Mouse (Mus musculus): ENCODE results near the gene Kcnh4. TPM values are rescaled to one million over a fixed set of nuclear protein-coding genes. Genes with fewer than 3 reads are reported as not detected.
A peak's percentile ranks its signal among the peaks of the same experiment; 100 is the strongest.

Kcnh4 gene
- polyA plus RNA-seq, 1 experiment from 2014 or later, result not detected

- Histone ChIP-seq H3K27me3 (no peaks in the 10 kb centered on the region), H3K9me3 (no peaks in the 10 kb centered on the region), H3K36me3 (peaks cover 51% of the 10 kb centered on the region), H3K9ac (no peak overlapping the region), H3K27ac (no peak overlapping the region), H3K4me2 (replicated peaks) (no peak overlapping the region), H3K4me3 (no peak overlapping the region), H3K4me1 (0 out of 2 replicates have a peak, but pooled peaks cover 4% of the 10 kb centered on the region)
- no peak for ATAC-seq (ENCODE audit: low FRiP score, low read depth)
- WGBS, result 90% methylated on average over 13 of the region's 13 CpGs
These were observed 22.8 kb upstream of the Kcnh4 start for GRCm38 (mm10) chr11:100782568-100782967.

- Histone ChIP-seq H3K4me3 (no peak overlapping the region), H3K4me2 (replicated peaks) (no peak overlapping the region), H3K36me3 (peaks cover 51% of the 10 kb centered on the region), H3K9ac (no peak overlapping the region), H3K9me3 (no peaks in the 10 kb centered on the region), H3K27me3 (no peaks in the 10 kb centered on the region), H3K27ac (no peak overlapping the region), H3K4me1 (0 out of 2 replicates have a peak, but pooled peaks cover 4% of the 10 kb centered on the region)
- 90% methylated on average over 15 of the region's 15 CpGs for WGBS
- ATAC-seq (ENCODE audit: low FRiP score, low read depth), result no peak
These were observed 22.2 kb upstream of the Kcnh4 start for GRCm38 (mm10) chr11:100781763-100782475.

GRCm38 (mm10) chr11:100780247-100780646 is 20.5 kb upstream of the Kcnh4 start:
- Histone ChIP-seq H3K27ac (no peak overlapping the region), H3K4me3 (no peak overlapping the region), H3K9ac (no peak overlapping the region), H3K9me3 (no peaks in the 10 kb centered on the region), H3K27me3 (no peaks in the 10 kb centered on the region), H3K36me3 (peaks cover 44% of the 10 kb centered on the region), H3K4me1 (no peaks in the 10 kb centered on the region), H3K4me2 (replicated peaks) (no peak overlapping the region)
- ATAC-seq (ENCODE audit: low FRiP score, low read depth), result no peak
- 85% methylated on average over 8 of the region's 8 CpGs for WGBS

GRCm38 (mm10) chr11:100778069-100778468 is 18.3 kb upstream of the Kcnh4 start:
- Histone ChIP-seq H3K36me3 (peaks cover 31% of the 10 kb centered on the region), H3K9me3 (no peaks in the 10 kb centered on the region), H3K27me3 (no peaks in the 10 kb centered on the region), H3K4me2 (replicated peaks) (no peak overlapping the region), H3K9ac (no peak overlapping the region), H3K4me1 (no peaks in the 10 kb centered on the region), H3K4me3 (no peak overlapping the region), H3K27ac (no peak overlapping the region)
- WGBS, result 72% methylated on average over 3 of the region's 3 CpGs
- ATAC-seq (ENCODE audit: low FRiP score, low read depth), result no peak

- no peak overlapping the region for H3K27ac ChIP-seq
- H3K9me3 ChIP-seq, result no peaks in the 10 kb centered on the region
- no peak overlapping the region for H3K4me2 ChIP-seq (replicated peaks)
- no peak overlapping the region for H3K9ac ChIP-seq
- WGBS, result 82% methylated on average over 10 of the region's 10 CpGs
- no peaks in the 10 kb centered on the region for H3K27me3 ChIP-seq
- H3K36me3 ChIP-seq, result peaks cover 15% of the 10 kb centered on the region
- H3K4me3 ChIP-seq, result no peak overlapping the region
- ATAC-seq (ENCODE audit: low FRiP score, low read depth), result no peak
- H3K4me1 ChIP-seq, result no peaks in the 10 kb centered on the region
These were observed 16.2 kb upstream of the Kcnh4 start for GRCm38 (mm10) chr11:100775921-100776320.

GRCm38 (mm10) chr11:100774261-100774660 is 14.5 kb upstream of the Kcnh4 start:
- H3K27ac ChIP-seq, result no peak overlapping the region
- no peaks in the 10 kb centered on the region for H3K27me3 ChIP-seq
- peaks cover 7% of the 10 kb centered on the region for H3K36me3 ChIP-seq
- peaks cover 7% of the 10 kb centered on the region for H3K4me1 ChIP-seq
- no peaks in the 10 kb centered on the region for H3K9me3 ChIP-seq
- no peak overlapping the region for H3K4me3 ChIP-seq
- H3K4me2 ChIP-seq (replicated peaks), result no peak overlapping the region
- ATAC-seq (ENCODE audit: low FRiP score, low read depth), result no peak
- no peak overlapping the region for H3K9ac ChIP-seq
- WGBS, result 79% methylated on average over 4 of the region's 4 CpGs

- Histone ChIP-seq H3K9me3 (no peaks in the 10 kb centered on the region), H3K27me3 (no peaks in the 10 kb centered on the region), H3K4me1 (peaks cover 7% of the 10 kb centered on the region), H3K4me3 (peak within 1 kb of the TSS; percentile 56), H3K9ac (peak within 1 kb of the TSS; percentile 62), H3K36me3 (no peaks in the 10 kb centered on the region), H3K4me2 (replicated peaks) (peak within 1 kb of the TSS; percentile 61), H3K27ac (no peak within 1 kb of the TSS)
- 12% methylated on average over 17 of the region's 17 CpGs for WGBS
- peak; percentile 57; the same call in 1 of the 2 replicates for ATAC-seq (ENCODE audit: low FRiP score, low read depth)
These were observed 11.1 kb upstream of the Kcnh4 start, which contains the start of gene Ghdc for GRCm38 (mm10) chr11:100770646-100771408. Gene Ghdc (minus strand): TSS chr11:100770957.

- peak overlapping the region; percentile 62 for H3K9ac ChIP-seq
- H3K4me1 ChIP-seq, result peaks cover 7% of the 10 kb centered on the region
- 67% methylated on average over 6 of the region's 6 CpGs for WGBS
- peak overlapping the region; percentile 56 for H3K4me3 ChIP-seq
- H3K9me3 ChIP-seq, result no peaks in the 10 kb centered on the region
- H3K4me2 ChIP-seq (replicated peaks), result peak overlapping the region; percentile 61
- H3K36me3 ChIP-seq, result no peaks in the 10 kb centered on the region
- ATAC-seq (ENCODE audit: low FRiP score, low read depth), result no peak
- H3K27ac ChIP-seq, result no peak overlapping the region
- no peaks in the 10 kb centered on the region for H3K27me3 ChIP-seq
These were observed 10.2 kb upstream of the Kcnh4 start for GRCm38 (mm10) chr11:100769980-100770379.

GRCm38 (mm10) chr11:100767871-100768270 is 8.1 kb upstream of the Kcnh4 start:
- ATAC-seq (ENCODE audit: low FRiP score, low read depth), result no peak
- WGBS, result 83% methylated on average over 5 of the region's 5 CpGs
- H3K36me3 ChIP-seq, result no peaks in the 10 kb centered on the region
- peaks cover 6% of the 10 kb centered on the region for H3K27me3 ChIP-seq
- no peak overlapping the region for H3K4me3 ChIP-seq
- H3K4me2 ChIP-seq (replicated peaks), result no peak overlapping the region
- H3K27ac ChIP-seq, result no peak overlapping the region
- peaks cover 7% of the 10 kb centered on the region for H3K4me1 ChIP-seq
- H3K9me3 ChIP-seq, result no peaks in the 10 kb centered on the region
- H3K9ac ChIP-seq, result no peak overlapping the region

GRCm38 (mm10) chr11:100766726-100767125 is 7.0 kb upstream of the Kcnh4 start:
- H3K27me3 ChIP-seq, result peaks cover 18% of the 10 kb centered on the region
- no peak overlapping the region for H3K9ac ChIP-seq
- no peak overlapping the region for H3K4me2 ChIP-seq (replicated peaks)
- 79% methylated on average over 9 of the region's 9 CpGs for WGBS
- ATAC-seq (ENCODE audit: low FRiP score, low read depth), result no peak
- peaks cover 11% of the 10 kb centered on the region for H3K4me1 ChIP-seq
- no peaks in the 10 kb centered on the region for H3K9me3 ChIP-seq
- no peaks in the 10 kb centered on the region for H3K36me3 ChIP-seq
- no peak overlapping the region for H3K4me3 ChIP-seq
- no peak overlapping the region for H3K27ac ChIP-seq

GRCm38 (mm10) chr11:100762831-100763230 is 3.1 kb upstream of the Kcnh4 start, which contains the start of gene Hcrt:
Gene Hcrt (minus strand): TSS chr11:100762931.
- H3K27ac ChIP-seq, result no peak within 1 kb of the TSS
- no peaks in the 10 kb centered on the region for H3K9me3 ChIP-seq
- H3K4me3 ChIP-seq, result peak within 1 kb of the TSS; percentile 42
- no peak for ATAC-seq (ENCODE audit: low FRiP score, low read depth)
- 85% methylated on average over 7 of the region's 7 CpGs for WGBS
- H3K27me3 ChIP-seq, result peaks cover 57% of the 10 kb centered on the region
- H3K9ac ChIP-seq, result peak within 1 kb of the TSS; percentile 27
- peak within 1 kb of the TSS; percentile 67 for H3K4me2 ChIP-seq (replicated peaks)
- H3K36me3 ChIP-seq, result no peaks in the 10 kb centered on the region
- peaks cover 19% of the 10 kb centered on the region for H3K4me1 ChIP-seq

- under 1% methylated on average over 27 of the region's 27 CpGs for whole genome bisulfite sequencing
- ATAC-seq (ENCODE audit: low FRiP score, low read depth), result no peak; the same call in 1 of the 2 replicates
- Histone ChIP-seq H3K4me2 (replicated peaks) (peak overlapping the region; percentile 67), H3K9ac (peak overlapping the region; percentile 27), H3K4me3 (peak overlapping the region; percentile 42), H3K27me3 (peaks cover 67% of the 10 kb centered on the region), H3K36me3 (no peaks in the 10 kb centered on the region), H3K4me1 (peaks cover 19% of the 10 kb centered on the region), H3K27ac (no peak overlapping the region), H3K9me3 (no peaks in the 10 kb centered on the region)
These were observed 1.9 kb upstream of the Kcnh4 start for GRCm38 (mm10) chr11:100761547-100762045.
